Mouse (Mus musculus) liver, embryonic 14.5 days (tissue): Measurements from ENCODE around the gene Hacl1. TPM values are rescaled to one million over a fixed set of nuclear protein-coding genes. Genes with fewer than 3 reads are reported as not detected.
"Not testable (repeated sequence)": the region's sequence is repeated elsewhere in the genome, so short reads cannot be mapped to it uniquely, and the experiment has no call there.

ENCODE experiments used
- ATAC-seq: fragments of 200-750 bp; cut with Nextera tagmentation; 2 replicates; pipeline ENCODE4 v1.8.0; 2017; ENCODE audit warnings: moderate number of reproducible peaks, mild to moderate bottlenecking, moderate library complexity; ENCODE audit not compliant: insufficient read depth
- DNase-seq, 3 experiments: peaks; one replicate each; pipeline ENCODE4 v3.0.0-alpha.2; 2012 to 2013; ENCODE audit warnings: low read depth in 3 of 3, low spot score in 3 of 3
- H3K27ac ChIP-seq: fragments of 300-500 bp; sonication (generic); 2 replicates; pipeline ENCODE4 v1.5.1; 2014; ENCODE audit warnings: moderate library complexity, mild to moderate bottlenecking, control low read depth, inconsistent platforms
- H3K27me3 ChIP-seq: fragments of 300-500 bp; sonication (generic); 2 replicates; pipeline ENCODE4 v1.6.1; 2014; ENCODE audit warnings: mild to moderate bottlenecking, low read length, moderate library complexity; ENCODE audit not compliant: control insufficient read depth, insufficient read depth
- H3K36me3 ChIP-seq: fragments of 300-500 bp; sonication (generic); replicated peaks from 2 replicates; pipeline ENCODE4 v1.6.1; 2014; ENCODE audit warnings: low read depth; ENCODE audit not compliant: control insufficient read depth, insufficient read depth
- H3K4me1 ChIP-seq, 2 experiments: fragments of 200-500 bp in 1 of 2; fragments of 300-500 bp in 1 of 2; sonication (generic) in 1 of 2; replicated peaks; 2 replicates each; pipeline ENCODE4 v1.6.1; 2012 to 2014; ENCODE audit warnings: antibody characterized with exemption in 1 of 2, inconsistent platforms in 1 of 2, low read length in 1 of 2; ENCODE audit not compliant: control insufficient read depth in 2 of 2, insufficient read depth in 2 of 2
- H3K4me2 ChIP-seq: fragments of 300-500 bp; sonication (generic); 2 replicates; pipeline ENCODE4 v1.6.1; 2014; ENCODE audit warnings: low read depth, mild to moderate bottlenecking, control low read depth, moderate library complexity
- H3K4me3 ChIP-seq, 2 experiments: fragments of 200-500 bp in 1 of 2; fragments of 300-500 bp in 1 of 2; sonication (generic) in 1 of 2; 2 replicates each; pipeline ENCODE4 v1.5.1; 2012 to 2014; ENCODE audit warnings: low read depth in 2 of 2, low read length in 2 of 2, mild to moderate bottlenecking in 2 of 2, control low read depth in 1 of 2, inconsistent platforms in 1 of 2, moderate library complexity in 1 of 2; ENCODE audit not compliant: insufficient read depth in 1 of 2
- H3K9ac ChIP-seq: fragments of 300-500 bp; sonication (generic); replicated peaks from 2 replicates; pipeline ENCODE4 v1.6.1; 2014; ENCODE audit warnings: mild to moderate bottlenecking, control low read depth, moderate library complexity
- H3K9me3 ChIP-seq: fragments of 300-500 bp; sonication (generic); 2 replicates; pipeline ENCODE4 v1.6.1; 2016; ENCODE audit warnings: low read length, mixed read lengths; ENCODE audit not compliant: control insufficient read depth
- CTCF ChIP-seq: IDR thresholded peaks from 2 replicates; pipeline ENCODE4 v1.5.1; 2016; ENCODE audit warnings: antibody characterized with exemption, low read depth, control low read depth
- EP300 ChIP-seq: IDR thresholded peaks from 2 replicates; pipeline ENCODE4 v1.6.1; 2016; ENCODE audit warnings: antibody characterized with exemption, low read depth
- WGBS: fragments of 180-500 bp; shearing (Covaris S2); extraction: QIAGEN DNeasy Blood & Tissue Kit; methylation state at CpG from one replicate; pipeline ENCODE4 v1.1.7; 2014; ENCODE audit not compliant: insufficient replicate concordance; 5-methylcytosine and 5-hydroxymethylcytosine counted together
- polyA plus RNA-seq, 2 experiments: library from polyadenylated mRNA; depleted of rRNA in 1 of 2; stranded (reverse) in 1 of 2; unstranded in 1 of 2; fragments of >200 nt; fragmentation: Nextera tagmentation in 1 of 2; extraction: Ambion mirVana in 1 of 2; gene quantifications; 2 replicates each; pipeline versions ENCODE4 v1.2.1 to v1.2.3; 2012 to 2014

The Hacl1 gene
- polyA plus RNA-seq, 2 experiments, result 7.4 to 13.3 TPM

- no peaks in the 10 kb centered on the region for H3K9me3 ChIP-seq
- H3K36me3 ChIP-seq, result no peaks in the 10 kb centered on the region
- DNase-seq (no peak), ATAC-seq (no peak)
- no peak overlapping the region for H3K27ac ChIP-seq
- no peak overlapping the region for H3K4me2 ChIP-seq
- H3K4me3 ChIP-seq, result no peak overlapping the region
- WGBS, result 69% methylated on average over 5 of the region's 5 CpGs
- peak; percentile 56 for TF ChIP-seq CTCF
- no peak for TF ChIP-seq EP300
- peaks cover 14 to 17% of the 10 kb centered on the region in 2 experiments for H3K4me1 ChIP-seq
- H3K27me3 ChIP-seq, result no peaks in the 10 kb centered on the region
- no peak overlapping the region for H3K9ac ChIP-seq
These were observed 36.2 kb downstream of the Hacl1 start for GRCm38 (mm10) chr14:31604916-31605315.

GRCm38 (mm10) chr14:31602616-31602979 is 38.5 kb downstream of the Hacl1 start:
- ATAC-seq, result peak; percentile 94

GRCm38 (mm10) chr14:31601908-31602615 is 39.0 kb downstream of the Hacl1 start:
- TF ChIP-seq CTCF (no peak), EP300 (no peak)
- Histone ChIP-seq H3K4me3 (no peak overlapping the region), H3K27me3 (no peaks in the 10 kb centered on the region), H3K36me3 (no peaks in the 10 kb centered on the region), H3K4me1 (peaks cover 14 to 17% of the 10 kb centered on the region in 2 experiments), H3K9ac (no peak overlapping the region; the same call in 1 of the 2 replicates), H3K27ac (peak overlapping the region; percentile 41; the same call in 1 of the 2 replicates), H3K9me3 (no peaks in the 10 kb centered on the region), H3K4me2 (peak overlapping the region; percentile 40)
- peak in 1 of 3 experiments; percentile 37 for DNase-seq
- 77% methylated on average over 14 of the region's 14 CpGs for WGBS
- ATAC-seq, result peak; percentile 77

More at GRCm38 (mm10) chr14:31602616-31602979, 38.5 kb downstream of the Hacl1 start:
- H3K4me2 ChIP-seq, result peak overlapping the region; percentile 40
- not testable (repeated sequence) for H3K9me3 ChIP-seq, H3K4me3 ChIP-seq, H3K27me3 ChIP-seq, H3K36me3 ChIP-seq, H3K9ac ChIP-seq
- H3K27ac ChIP-seq, result peak overlapping the region; percentile 41; the same call in 1 of the 2 replicates
- 25% methylated on average over 6 of the region's 6 CpGs for WGBS
- TF ChIP-seq EP300, result peak; percentile 86
- DNase-seq, result peak; percentile 65 to 72 (median 68)
- peaks cover 14 to 17% of the 10 kb centered on the region in 2 experiments for H3K4me1 ChIP-seq

GRCm38 (mm10) chr14:31597446-31597845 is 43.6 kb downstream of the Hacl1 start:
- no peak for ATAC-seq
- no peaks in the 10 kb centered on the region for H3K27me3 ChIP-seq
- H3K4me3 ChIP-seq, result no peak overlapping the region

GRCm38 (mm10) chr14:31596408-31596807 is 44.7 kb downstream of the Hacl1 start:
- no peaks in the 10 kb centered on the region for H3K27me3 ChIP-seq
- H3K4me2 ChIP-seq, result no peak overlapping the region
- TF ChIP-seq CTCF (no peak), EP300 (no peak)
- no peaks in the 10 kb centered on the region for H3K36me3 ChIP-seq
- H3K4me1 ChIP-seq, result peaks cover 0 to 2% of the 10 kb centered on the region in 2 experiments; a peak in 2 of 4 replicates
- H3K4me3 ChIP-seq, result no peak overlapping the region
- WGBS, result 37% methylated on average over 7 of the region's 7 CpGs
- no peak overlapping the region for H3K9ac ChIP-seq
- ATAC-seq (no peak), DNase-seq (no peak)
- no peak overlapping the region for H3K27ac ChIP-seq
- no peaks in the 10 kb centered on the region for H3K9me3 ChIP-seq

More at GRCm38 (mm10) chr14:31597446-31597845, 43.6 kb downstream of the Hacl1 start:
- no peak overlapping the region for H3K27ac ChIP-seq
- TF ChIP-seq EP300 (no peak), CTCF (no peak)
- H3K36me3 ChIP-seq, result no peaks in the 10 kb centered on the region
- DNase-seq, result no peak
- H3K4me1 ChIP-seq, result peaks cover 6 to 8% of the 10 kb centered on the region in 2 experiments
- H3K4me2 ChIP-seq, result no peak overlapping the region
- H3K9me3 ChIP-seq, result no peaks in the 10 kb centered on the region
- no peak overlapping the region for H3K9ac ChIP-seq
- 80% methylated on average over 4 of the region's 4 CpGs for WGBS
